Mouse (Mus musculus) forebrain, embryonic 16.5 days (tissue): ENCODE results near the gene Gm21992. TPM values are rescaled to one million over a fixed set of nuclear protein-coding genes. Genes with fewer than 3 reads are reported as not detected.

ENCODE experiments used
- ATAC-seq: fragments of 200-750 bp; cut with Nextera tagmentation; 2 replicates; pipeline ENCODE4 v1.8.0; 2017; ENCODE audit warnings: mild to moderate bottlenecking, moderate library complexity
- H3K27ac ChIP-seq: fragments of 300-500 bp; sonication (generic); 2 replicates; pipeline ENCODE4 v1.5.1; 2014; ENCODE audit warnings: low read length, control low read depth
- H3K27me3 ChIP-seq: fragments of 300-500 bp; sonication (generic); replicated peaks from 2 replicates; pipeline ENCODE4 v1.6.1; 2014; ENCODE audit warnings: low read length; ENCODE audit not compliant: control insufficient read depth, insufficient read depth
- H3K36me3 ChIP-seq: fragments of 300-500 bp; sonication (generic); 2 replicates; pipeline ENCODE4 v1.6.1; 2014; ENCODE audit not compliant: control insufficient read depth, insufficient read depth
- H3K4me1 ChIP-seq: fragments of 300-500 bp; sonication (generic); replicated peaks from 2 replicates; pipeline ENCODE4 v1.6.1; 2014; ENCODE audit warnings: low read length; ENCODE audit not compliant: control insufficient read depth, insufficient read depth
- H3K4me2 ChIP-seq: fragments of 300-500 bp; sonication (generic); 2 replicates; pipeline ENCODE4 v1.6.1; 2014; ENCODE audit warnings: mild to moderate bottlenecking, low read length, control low read depth
- H3K4me3 ChIP-seq: fragments of 300-500 bp; sonication (generic); replicated peaks from 2 replicates; pipeline ENCODE4 v1.5.1; 2014; ENCODE audit warnings: mild to moderate bottlenecking, low read length, control low read depth
- H3K9ac ChIP-seq: fragments of 300-500 bp; sonication (generic); replicated peaks from 2 replicates; pipeline ENCODE4 v1.6.1; 2014; ENCODE audit warnings: low read depth, low read length, control low read depth
- H3K9me3 ChIP-seq: fragments of 300-500 bp; sonication (generic); 2 replicates; pipeline ENCODE4 v1.6.1; 2016; ENCODE audit warnings: low read length; ENCODE audit not compliant: control insufficient read depth
- WGBS: fragments of 180-500 bp; shearing (Covaris S2); extraction: QIAGEN DNeasy Blood & Tissue Kit; methylation state at CpG from one replicate; pipeline ENCODE4 v1.1.7; 2014; 5-methylcytosine and 5-hydroxymethylcytosine counted together
- polyA plus RNA-seq: library from polyadenylated mRNA; unstranded; fragments of >200 nt; fragmentation: Nextera tagmentation; extraction: Ambion mirVana; gene quantifications from 2 replicates; pipeline ENCODE4 v1.2.1, GENCODE M21; 2015

The Gm21992 gene
- polyA plus RNA-seq, 1 experiment from 2014 or later, result 29.8 TPM

DNA sequence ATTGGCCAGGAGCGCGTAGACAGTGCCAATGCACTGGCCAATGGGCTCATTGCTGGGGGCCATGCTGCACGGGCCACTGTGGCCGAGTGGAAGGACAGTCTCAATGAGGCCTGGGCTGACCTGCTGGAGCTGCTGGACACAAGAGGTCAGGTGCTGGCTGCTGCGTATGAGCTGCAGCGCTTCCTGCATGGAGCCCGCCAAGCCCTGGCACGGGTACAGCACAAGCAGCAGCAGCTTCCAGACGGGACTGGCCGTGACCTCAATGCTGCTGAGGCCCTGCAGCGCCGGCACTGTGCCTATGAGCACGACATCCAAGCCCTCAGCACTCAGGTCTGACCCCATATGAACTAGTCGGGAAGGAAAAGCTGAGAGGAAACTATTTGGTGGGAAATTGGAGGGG lies 64.8 kb downstream of the Gm21992 start:
- no peaks in the 10 kb centered on the region for H3K4me1 ChIP-seq
- H3K36me3 ChIP-seq, result peaks cover 60% of the 10 kb centered on the region
- no peaks in the 10 kb centered on the region for H3K27me3 ChIP-seq
- H3K27ac ChIP-seq, result no peak overlapping the region
- no peak overlapping the region for H3K9ac ChIP-seq
- ATAC-seq, result no peak
- WGBS, result 86% methylated on average over 14 of the region's 14 CpGs
- H3K4me2 ChIP-seq, result no peak overlapping the region
- no peaks in the 10 kb centered on the region for H3K9me3 ChIP-seq
- no peak overlapping the region for H3K4me3 ChIP-seq

DNA sequence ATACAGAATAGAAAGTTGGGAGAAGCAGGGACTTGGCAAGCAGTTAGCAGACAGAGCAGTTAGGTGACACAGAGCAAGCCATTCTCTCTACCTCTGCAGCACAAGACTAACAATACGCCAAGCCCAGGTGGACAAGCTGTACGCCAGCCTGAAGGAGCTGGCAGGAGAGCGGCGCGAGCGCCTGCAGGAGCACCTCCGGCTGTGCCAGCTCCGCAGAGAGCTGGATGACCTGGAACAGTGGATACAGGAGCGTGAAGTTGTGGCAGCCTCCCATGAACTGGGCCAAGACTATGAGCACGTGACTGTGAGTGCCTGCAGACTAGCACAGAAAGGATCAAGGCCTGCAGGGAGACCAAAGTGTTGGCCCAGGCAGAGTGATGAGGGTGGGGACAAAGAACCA lies 65.7 kb downstream of the Gm21992 start:
- peaks cover 60% of the 10 kb centered on the region for H3K36me3 ChIP-seq
- WGBS, result 90% methylated on average over 10 of the region's 10 CpGs
- H3K27ac ChIP-seq, result no peak overlapping the region
- no peaks in the 10 kb centered on the region for H3K4me1 ChIP-seq
- H3K4me3 ChIP-seq, result no peak overlapping the region
- no peaks in the 10 kb centered on the region for H3K9me3 ChIP-seq
- no peak for ATAC-seq
- no peak overlapping the region for H3K9ac ChIP-seq
- no peak overlapping the region for H3K4me2 ChIP-seq
- H3K27me3 ChIP-seq, result no peaks in the 10 kb centered on the region

DNA sequence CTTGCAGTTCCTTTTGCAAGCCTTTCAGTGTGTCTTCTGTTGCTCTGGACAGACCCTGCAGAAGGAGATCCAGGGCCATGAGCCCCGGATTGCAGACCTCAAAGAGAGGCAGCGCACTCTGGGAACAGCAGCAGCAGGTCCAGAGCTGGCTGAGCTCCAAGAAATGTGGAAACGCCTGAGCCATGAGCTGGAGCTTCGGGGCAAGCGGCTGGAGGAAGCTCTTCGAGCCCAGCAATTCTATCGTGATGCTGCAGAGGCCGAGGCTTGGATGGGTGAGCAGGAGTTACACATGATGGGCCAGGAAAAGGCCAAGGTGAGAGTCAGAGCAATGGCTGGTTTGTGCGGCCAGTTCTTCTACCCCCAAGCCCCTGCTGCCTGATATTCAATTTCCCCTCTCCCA lies 66.4 kb downstream of the Gm21992 start:
- peaks cover 62% of the 10 kb centered on the region for H3K36me3 ChIP-seq
- WGBS, result 57% methylated on average over 9 of the region's 9 CpGs
- no peaks in the 10 kb centered on the region for H3K9me3 ChIP-seq
- H3K9ac ChIP-seq, result no peak overlapping the region
- H3K4me2 ChIP-seq, result no peak overlapping the region
- H3K4me1 ChIP-seq, result no peaks in the 10 kb centered on the region
- no peak overlapping the region for H3K27ac ChIP-seq
- no peak overlapping the region for H3K4me3 ChIP-seq
- no peak for ATAC-seq
- no peaks in the 10 kb centered on the region for H3K27me3 ChIP-seq

GRCm38 (mm10) chr19:4744026-4744425 lies 67.4 kb downstream of the Gm21992 start:
- Histone ChIP-seq H3K4me2 (no peak overlapping the region), H3K4me3 (no peak overlapping the region), H3K27me3 (no peaks in the 10 kb centered on the region), H3K9me3 (no peaks in the 10 kb centered on the region), H3K4me1 (no peaks in the 10 kb centered on the region), H3K36me3 (peaks cover 63% of the 10 kb centered on the region), H3K9ac (no peak overlapping the region), H3K27ac (no peak overlapping the region)
- no peak for ATAC-seq
- WGBS, result 88% methylated on average over 14 of the region's 14 CpGs

- H3K4me2 ChIP-seq, result no peak overlapping the region
- H3K9me3 ChIP-seq, result no peaks in the 10 kb centered on the region
- H3K4me1 ChIP-seq, result no peaks in the 10 kb centered on the region
- H3K27me3 ChIP-seq, result no peaks in the 10 kb centered on the region
- peaks cover 62% of the 10 kb centered on the region for H3K36me3 ChIP-seq
- H3K4me3 ChIP-seq, result no peak overlapping the region
- no peak overlapping the region for H3K9ac ChIP-seq
- H3K27ac ChIP-seq, result no peak overlapping the region
- WGBS, result 38% methylated on average over 5 of the region's 5 CpGs
- ATAC-seq, result no peak
Measured at GRCm38 (mm10) chr19:4743524-4743923, 67.9 kb downstream of the Gm21992 start.

DNA sequence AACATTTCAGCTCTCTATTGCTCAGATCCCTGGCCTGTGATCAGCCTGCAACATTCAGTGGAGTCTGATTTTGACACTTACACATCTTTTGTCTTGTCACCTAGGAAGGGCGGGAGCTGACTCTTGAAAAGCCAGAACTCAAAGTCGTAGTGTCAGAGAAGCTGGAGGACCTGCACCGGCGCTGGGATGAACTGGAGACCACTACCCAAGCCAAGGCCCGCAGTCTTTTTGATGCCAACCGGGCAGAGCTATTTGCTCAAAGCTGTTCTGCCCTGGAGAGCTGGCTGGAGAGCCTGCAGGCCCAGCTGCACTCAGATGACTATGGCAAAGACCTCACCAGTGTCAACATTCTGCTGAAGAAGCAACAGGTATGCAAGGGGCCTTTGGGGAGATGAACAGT lies 69.2 kb downstream of the Gm21992 start:
- no peak overlapping the region for H3K27ac ChIP-seq
- H3K9me3 ChIP-seq, result no peaks in the 10 kb centered on the region
- no peak overlapping the region for H3K9ac ChIP-seq
- H3K4me3 ChIP-seq, result no peak overlapping the region
- H3K4me2 ChIP-seq, result no peak overlapping the region
- 92% methylated on average over 6 of the region's 6 CpGs for WGBS
- H3K36me3 ChIP-seq, result peaks cover 60% of the 10 kb centered on the region
- no peaks in the 10 kb centered on the region for H3K4me1 ChIP-seq
- H3K27me3 ChIP-seq, result no peaks in the 10 kb centered on the region
- ATAC-seq, result no peak

- Histone ChIP-seq H3K4me3 (no peak overlapping the region), H3K4me2 (no peak overlapping the region), H3K27me3 (no peaks in the 10 kb centered on the region), H3K36me3 (peaks cover 54% of the 10 kb centered on the region), H3K4me1 (no peaks in the 10 kb centered on the region), H3K9ac (no peak overlapping the region), H3K27ac (no peak overlapping the region), H3K9me3 (no peaks in the 10 kb centered on the region)
- ATAC-seq, result no peak
- 84% methylated on average over 10 of the region's 10 CpGs for WGBS
Measured at GRCm38 (mm10) chr19:4741482-4741881, 69.9 kb downstream of the Gm21992 start.

- WGBS, result 93% methylated on average over 5 of the region's 5 CpGs
- no peak for ATAC-seq
- no peaks in the 10 kb centered on the region for H3K9me3 ChIP-seq
Measured at GRCm38 (mm10) chr19:4739762-4740161, 71.7 kb downstream of the Gm21992 start.

DNA sequence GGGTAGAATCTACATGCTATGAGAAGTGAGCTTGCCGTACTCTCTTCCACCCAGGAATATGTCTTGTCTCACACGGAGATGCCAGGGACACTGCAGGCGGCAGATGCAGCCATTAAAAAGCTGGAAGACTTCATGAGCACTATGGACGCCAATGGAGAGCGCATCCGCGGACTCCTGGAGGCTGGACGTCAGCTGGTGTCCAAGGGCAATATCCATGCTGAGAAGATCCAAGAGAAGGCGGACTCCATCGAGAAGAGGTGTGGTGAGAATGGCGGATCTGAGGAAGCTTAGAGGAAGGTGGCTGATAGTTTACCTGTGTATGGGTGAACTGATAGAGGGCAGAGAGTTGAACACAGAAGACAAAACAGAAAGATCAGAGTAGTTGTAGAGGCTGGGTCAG lies 72.4 kb downstream of the Gm21992 start:
- H3K27me3 ChIP-seq, result no peaks in the 10 kb centered on the region
- no peak overlapping the region for H3K27ac ChIP-seq
- no peak overlapping the region for H3K4me3 ChIP-seq
- 93% methylated on average over 11 of the region's 11 CpGs for WGBS
- peaks cover 39% of the 10 kb centered on the region for H3K36me3 ChIP-seq
- no peak overlapping the region for H3K4me2 ChIP-seq
- no peak for ATAC-seq
- H3K9me3 ChIP-seq, result no peaks in the 10 kb centered on the region
- no peak overlapping the region for H3K9ac ChIP-seq
- no peaks in the 10 kb centered on the region for H3K4me1 ChIP-seq

More at GRCm38 (mm10) chr19:4739762-4740161, 71.7 kb downstream of the Gm21992 start:
- Histone ChIP-seq H3K27me3 (no peaks in the 10 kb centered on the region), H3K27ac (no peak overlapping the region), H3K4me2 (no peak overlapping the region), H3K4me1 (no peaks in the 10 kb centered on the region), H3K36me3 (peaks cover 41% of the 10 kb centered on the region), H3K9ac (no peak overlapping the region), H3K4me3 (no peak overlapping the region)

DNA sequence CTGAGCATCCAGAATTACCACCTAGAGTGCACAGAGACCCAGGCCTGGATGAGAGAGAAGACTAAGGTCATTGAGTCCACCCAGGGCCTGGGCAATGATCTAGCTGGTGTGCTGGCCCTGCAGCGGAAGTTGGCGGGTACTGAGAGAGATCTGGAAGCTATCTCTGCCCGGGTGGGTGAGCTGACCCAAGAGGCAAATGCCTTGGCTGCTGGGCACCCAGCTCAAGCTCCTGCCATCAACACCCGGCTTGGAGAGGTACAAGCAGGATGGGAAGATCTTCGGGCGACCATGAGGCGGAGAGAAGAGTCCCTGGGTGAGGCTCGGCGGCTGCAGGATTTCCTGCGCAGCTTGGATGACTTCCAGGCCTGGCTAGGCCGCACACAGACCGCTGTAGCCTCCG lies 73.5 kb downstream of the Gm21992 start:
- Histone ChIP-seq H3K27ac (no peak overlapping the region), H3K27me3 (no peaks in the 10 kb centered on the region), H3K4me3 (no peak overlapping the region), H3K9ac (no peak overlapping the region), H3K36me3 (peaks cover 48% of the 10 kb centered on the region), H3K9me3 (no peaks in the 10 kb centered on the region), H3K4me2 (no peak overlapping the region), H3K4me1 (no peaks in the 10 kb centered on the region)
- 91% methylated on average over 13 of the region's 13 CpGs for WGBS
- no peak for ATAC-seq
